Mouse (Mus musculus): Measurements from ENCODE around the gene Zcchc7. TPM values are rescaled to one million over a fixed set of nuclear protein-coding genes. Genes with fewer than 3 reads are reported as not detected.

Gene Zcchc7
- polyA plus RNA-seq, 1 experiment = 38.1 TPM

DNA sequence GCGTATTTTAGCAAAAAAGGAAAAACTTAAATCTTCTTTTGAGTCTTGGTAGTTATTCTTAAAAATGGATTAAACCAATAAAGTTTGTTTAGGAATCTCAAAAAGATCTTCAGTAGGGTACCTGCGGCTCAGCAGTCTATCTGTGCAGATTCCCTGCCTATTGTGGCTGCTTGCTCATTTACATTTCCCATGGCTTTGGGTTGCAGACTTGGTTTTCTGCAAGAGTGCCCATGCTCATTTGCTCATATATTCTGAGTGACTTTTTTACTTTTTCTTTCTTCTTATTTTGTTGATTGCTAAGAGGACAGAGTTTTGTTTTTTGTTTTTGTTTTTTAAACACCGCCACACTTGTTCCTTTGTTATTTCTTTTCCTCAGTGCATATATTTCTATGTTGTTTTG, 19.2 kb downstream of the Zcchc7 start:
- peak; percentile 6 for DNase-seq (ENCODE audit: low read depth)
- TF ChIP-seq CTCF (IDR thresholded peaks at IDR 0.05; ENCODE audit: borderline replicate concordance, extremely low read depth, insufficient read depth, insufficient read length) (no peak), POLR2A (IDR thresholded peaks at IDR 0.05; ENCODE audit: borderline replicate concordance, extremely low read depth, insufficient read depth, insufficient read length, poor library complexity, severe bottlenecking) (no peak)

- peak; percentile 37 for DNase-seq (ENCODE audit: low read depth)
- no peak for TF ChIP-seq CTCF (IDR thresholded peaks at IDR 0.05; ENCODE audit: borderline replicate concordance, extremely low read depth, insufficient read depth, insufficient read length)
- TF ChIP-seq POLR2A (IDR thresholded peaks at IDR 0.05; ENCODE audit: borderline replicate concordance, extremely low read depth, insufficient read depth, insufficient read length, poor library complexity, severe bottlenecking) = no peak
These were observed 21.0 kb downstream of the Zcchc7 start for GRCm38 (mm10) chr4:44776651-44777050.

DNA sequence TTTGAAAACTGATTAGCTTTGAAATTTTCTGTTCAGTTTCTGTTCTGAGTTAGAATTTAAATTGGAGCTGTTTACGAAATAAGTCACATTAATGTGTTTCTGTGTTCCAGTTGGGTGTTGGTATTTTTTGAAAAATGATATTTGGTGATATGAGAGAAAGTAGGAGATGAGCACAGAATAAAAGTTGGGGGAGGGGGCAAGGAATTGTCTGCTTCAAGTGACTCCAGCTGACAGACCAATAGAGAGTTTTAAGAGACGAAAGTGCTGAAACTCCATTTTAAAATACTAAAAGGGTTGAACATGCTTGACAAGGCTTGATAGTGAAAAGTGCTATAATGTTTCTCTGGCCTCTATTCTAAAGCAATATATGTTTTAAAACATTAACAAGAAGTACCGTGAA, 21.4 kb downstream of the Zcchc7 start:
- no peak for TF ChIP-seq POLR2A (IDR thresholded peaks at IDR 0.05; ENCODE audit: borderline replicate concordance, extremely low read depth, insufficient read depth, insufficient read length, poor library complexity, severe bottlenecking)
- no peak for TF ChIP-seq CTCF (IDR thresholded peaks at IDR 0.05; ENCODE audit: borderline replicate concordance, extremely low read depth, insufficient read depth, insufficient read length)
- DNase-seq (ENCODE audit: low read depth) = no peak

DNA sequence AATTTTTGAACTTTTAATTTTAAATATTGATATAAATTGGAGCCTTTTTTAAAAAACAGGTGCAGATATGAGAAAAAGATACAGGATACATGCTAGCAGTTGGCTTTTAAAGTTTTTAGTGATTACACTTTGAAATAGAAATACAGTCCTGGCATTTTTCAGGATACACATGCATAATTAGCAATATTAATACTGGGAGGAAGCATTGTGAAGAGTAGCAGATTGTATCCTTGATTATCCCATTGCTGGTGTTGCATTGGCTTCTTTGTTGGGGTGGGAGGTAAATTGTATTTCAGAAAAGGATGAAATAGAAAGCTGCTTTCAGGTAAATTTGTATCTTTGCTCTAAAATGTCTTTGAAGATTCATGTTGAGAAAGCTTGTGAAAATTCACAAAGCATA, 22.0 kb downstream of the Zcchc7 start:
- TF ChIP-seq POLR2A (IDR thresholded peaks at IDR 0.05; ENCODE audit: borderline replicate concordance, extremely low read depth, insufficient read depth, insufficient read length, poor library complexity, severe bottlenecking) (no peak), CTCF (IDR thresholded peaks at IDR 0.05; ENCODE audit: borderline replicate concordance, extremely low read depth, insufficient read depth, insufficient read length) (no peak)
- no peak for DNase-seq (ENCODE audit: low read depth)

GRCm38 (mm10) chr4:44778316-44778715, 22.6 kb downstream of the Zcchc7 start:
- DNase-seq (ENCODE audit: low read depth) = peak; percentile 31
- no peak for TF ChIP-seq POLR2A (IDR thresholded peaks at IDR 0.05; ENCODE audit: borderline replicate concordance, extremely low read depth, insufficient read depth, insufficient read length, poor library complexity, severe bottlenecking)
- TF ChIP-seq CTCF (IDR thresholded peaks at IDR 0.05; ENCODE audit: borderline replicate concordance, extremely low read depth, insufficient read depth, insufficient read length) = no peak

GRCm38 (mm10) chr4:44780462-44781157, 24.9 kb downstream of the Zcchc7 start:
- TF ChIP-seq CTCF (IDR thresholded peaks at IDR 0.05; ENCODE audit: borderline replicate concordance, extremely low read depth, insufficient read depth, insufficient read length) = no peak
- no peak for TF ChIP-seq POLR2A (IDR thresholded peaks at IDR 0.05; ENCODE audit: borderline replicate concordance, extremely low read depth, insufficient read depth, insufficient read length, poor library complexity, severe bottlenecking)

DNA sequence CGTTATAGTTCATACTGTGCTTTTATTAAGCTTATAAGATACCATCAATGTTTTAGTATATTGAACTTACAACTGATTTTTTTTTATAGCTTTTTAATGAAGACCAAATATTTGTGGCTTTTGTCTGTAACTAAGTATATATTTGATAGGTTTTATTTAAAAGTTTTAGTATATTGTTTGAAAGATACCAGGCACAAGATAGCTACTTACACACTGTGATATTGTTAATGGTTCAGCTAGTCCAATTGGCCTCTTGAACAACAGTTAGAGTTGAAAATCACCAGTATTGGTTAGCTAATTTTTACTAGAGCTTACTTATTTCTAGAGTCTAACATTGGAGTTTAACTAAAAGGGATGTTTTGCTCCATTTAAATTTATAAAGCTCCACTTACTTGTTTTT, 25.8 kb downstream of the Zcchc7 start:
- TF ChIP-seq CTCF (IDR thresholded peaks at IDR 0.05; ENCODE audit: borderline replicate concordance, extremely low read depth, insufficient read depth, insufficient read length) (no peak), POLR2A (IDR thresholded peaks at IDR 0.05; ENCODE audit: borderline replicate concordance, extremely low read depth, insufficient read depth, insufficient read length, poor library complexity, severe bottlenecking) (no peak)
- no peak for DNase-seq (ENCODE audit: low read depth)

More at GRCm38 (mm10) chr4:44780462-44781157, 24.9 kb downstream of the Zcchc7 start:
- DNase-seq (ENCODE audit: low read depth) = no peak

GRCm38 (mm10) chr4:44783566-44784292, 28.1 kb downstream of the Zcchc7 start:
- no peak for DNase-seq (ENCODE audit: low read depth)
- no peak for TF ChIP-seq POLR2A (IDR thresholded peaks at IDR 0.05; ENCODE audit: borderline replicate concordance, extremely low read depth, insufficient read depth, insufficient read length, poor library complexity, severe bottlenecking)
- no peak for TF ChIP-seq CTCF (IDR thresholded peaks at IDR 0.05; ENCODE audit: borderline replicate concordance, extremely low read depth, insufficient read depth, insufficient read length)

GRCm38 (mm10) chr4:44812855-44813254, 57.2 kb downstream of the Zcchc7 start:
- TF ChIP-seq CTCF (IDR thresholded peaks at IDR 0.05; ENCODE audit: borderline replicate concordance, extremely low read depth, insufficient read depth, insufficient read length) (no peak), POLR2A (IDR thresholded peaks at IDR 0.05; ENCODE audit: borderline replicate concordance, extremely low read depth, insufficient read depth, insufficient read length, poor library complexity, severe bottlenecking) (no peak)
- no peak for DNase-seq (ENCODE audit: low read depth)

- DNase-seq (ENCODE audit: low read depth) = peak; percentile 48
These were observed 58.1 kb downstream of the Zcchc7 start for GRCm38 (mm10) chr4:44813770-44814169.

DNA sequence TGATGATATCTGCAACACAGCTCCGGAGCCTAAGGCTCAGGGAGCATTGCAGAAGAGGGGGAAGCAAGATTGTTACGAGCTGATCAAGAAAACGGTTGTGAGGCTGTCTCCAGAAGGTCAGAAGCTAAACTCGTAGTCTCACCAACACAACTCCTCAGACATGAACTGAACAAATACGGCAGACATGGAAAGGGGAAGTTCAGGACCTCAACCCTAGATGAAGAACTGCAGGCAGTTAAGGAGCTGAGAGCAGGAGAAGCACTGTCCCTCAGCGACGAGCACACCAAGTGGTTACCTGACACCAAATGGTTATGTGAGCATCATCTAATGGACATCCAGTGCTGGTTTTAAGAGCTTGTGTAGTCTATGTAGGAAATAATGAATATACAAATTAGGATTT, 60.9 kb downstream of the Zcchc7 start:
- DNase-seq (ENCODE audit: low read depth) = no peak
- TF ChIP-seq CTCF (IDR thresholded peaks at IDR 0.05; ENCODE audit: borderline replicate concordance, extremely low read depth, insufficient read depth, insufficient read length) (no peak), POLR2A (IDR thresholded peaks at IDR 0.05; ENCODE audit: borderline replicate concordance, extremely low read depth, insufficient read depth, insufficient read length, poor library complexity, severe bottlenecking) (no peak)

More at GRCm38 (mm10) chr4:44813770-44814169, 58.1 kb downstream of the Zcchc7 start:
- no peak for TF ChIP-seq CTCF (IDR thresholded peaks at IDR 0.05; ENCODE audit: borderline replicate concordance, extremely low read depth, insufficient read depth, insufficient read length)
- no peak for TF ChIP-seq POLR2A (IDR thresholded peaks at IDR 0.05; ENCODE audit: borderline replicate concordance, extremely low read depth, insufficient read depth, insufficient read length, poor library complexity, severe bottlenecking)
